Mouse (Mus musculus) right cerebral cortex, postnatal 4 days (tissue): Measurements from ENCODE around the gene Zfp423.

Experiments used
- DNase-seq: peaks from one replicate; pipeline ENCODE4 v3.0.0-alpha.2; 2022

The Zfp423 gene

DNA sequence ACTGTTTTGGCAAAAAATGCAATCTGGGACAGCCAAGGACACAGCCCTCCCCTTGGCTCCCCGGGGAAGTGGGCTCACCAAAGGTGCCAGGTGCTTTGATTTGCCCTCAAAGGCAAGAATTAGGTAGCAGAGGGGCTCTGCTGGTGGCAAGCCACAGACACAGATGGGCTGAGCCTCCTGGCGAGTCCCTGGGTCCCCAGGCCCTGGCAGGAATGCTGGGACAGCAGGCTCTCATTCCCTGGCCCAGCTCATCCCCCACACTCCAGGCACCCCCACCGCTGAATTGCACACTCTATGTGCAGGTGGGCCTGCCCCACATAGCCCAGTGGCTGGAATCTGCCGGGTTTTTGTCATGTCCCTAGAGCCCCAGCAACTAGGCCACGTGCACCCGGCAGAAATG lies 270.2 kb downstream of the Zfp423 start:
- DNase-seq: no peak

DNA sequence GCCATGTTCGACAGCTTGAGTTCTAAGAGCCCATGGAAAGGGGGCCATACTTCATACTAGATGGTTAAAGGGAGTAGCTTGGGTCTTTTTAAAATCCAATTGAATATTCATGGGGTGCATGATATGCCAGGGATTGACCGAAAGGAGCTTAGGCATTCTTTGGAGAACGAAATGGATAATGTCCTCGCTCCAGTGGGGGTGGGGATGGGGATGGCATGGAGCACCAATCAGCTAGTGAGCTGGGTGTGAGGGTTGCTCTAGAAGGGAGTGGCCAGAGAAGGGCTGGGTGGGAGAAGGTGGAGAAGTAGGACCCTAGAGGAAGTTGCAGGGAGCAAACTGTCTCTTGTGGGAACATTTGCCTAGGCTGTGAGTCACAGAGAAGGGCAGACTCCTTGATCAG lies 271.0 kb downstream of the Zfp423 start:
- DNase-seq: no peak

DNA sequence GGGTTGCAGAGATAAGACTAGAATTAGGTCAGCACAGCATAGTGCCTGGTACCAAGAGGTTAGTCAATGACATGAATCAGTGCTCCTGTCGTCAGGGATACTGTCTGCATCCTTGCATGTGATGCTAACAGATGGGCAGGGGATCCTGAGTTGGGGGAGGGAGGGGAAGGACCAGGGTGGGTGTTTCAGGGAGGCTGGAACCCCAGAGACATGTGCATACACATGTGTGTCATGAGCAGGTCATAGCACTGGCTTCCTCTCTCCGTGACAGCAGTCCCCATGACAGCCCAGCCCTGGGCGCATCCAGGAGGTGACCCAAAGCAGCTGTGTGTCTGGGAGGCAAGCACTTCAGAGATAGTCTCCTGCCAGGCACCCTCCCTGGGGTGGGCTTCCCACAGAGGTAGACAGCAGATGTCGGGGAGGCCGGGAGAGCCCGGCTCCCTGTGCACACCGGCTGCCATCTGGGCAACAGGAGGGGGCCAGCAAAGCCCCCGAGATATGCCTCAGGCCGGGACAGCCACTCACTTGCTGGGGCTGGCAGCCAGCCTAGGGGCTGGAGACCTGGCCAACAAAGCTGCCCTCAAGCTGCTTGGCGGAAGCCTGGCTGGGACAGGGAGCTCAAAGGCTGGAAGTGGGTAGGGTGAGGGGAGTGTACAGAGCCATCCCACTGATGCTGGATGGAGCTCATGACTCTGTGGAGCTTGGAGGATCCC lies 272.3 kb downstream of the Zfp423 start:
- DNase-seq: no peak

DNA sequence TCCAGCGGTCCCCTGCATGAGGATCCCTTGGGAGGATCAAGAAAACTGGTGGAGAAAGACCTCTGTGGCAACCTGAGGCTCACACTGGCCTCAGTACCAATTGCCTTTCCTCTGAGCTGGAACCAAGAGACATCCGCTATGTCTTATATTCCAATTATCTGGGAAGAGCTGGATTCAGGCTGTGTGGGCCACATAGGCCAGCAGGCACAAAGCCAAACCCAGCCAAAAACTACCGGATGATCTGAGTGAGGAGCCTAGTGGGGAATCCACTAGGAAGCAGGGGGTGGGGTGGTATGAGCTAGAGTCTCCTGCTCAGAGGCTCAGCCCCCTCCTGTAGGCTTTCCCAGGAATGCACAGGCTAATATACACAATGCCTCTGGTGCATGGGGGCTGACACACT lies 273.4 kb downstream of the Zfp423 start:
- DNase-seq: no peak

DNA sequence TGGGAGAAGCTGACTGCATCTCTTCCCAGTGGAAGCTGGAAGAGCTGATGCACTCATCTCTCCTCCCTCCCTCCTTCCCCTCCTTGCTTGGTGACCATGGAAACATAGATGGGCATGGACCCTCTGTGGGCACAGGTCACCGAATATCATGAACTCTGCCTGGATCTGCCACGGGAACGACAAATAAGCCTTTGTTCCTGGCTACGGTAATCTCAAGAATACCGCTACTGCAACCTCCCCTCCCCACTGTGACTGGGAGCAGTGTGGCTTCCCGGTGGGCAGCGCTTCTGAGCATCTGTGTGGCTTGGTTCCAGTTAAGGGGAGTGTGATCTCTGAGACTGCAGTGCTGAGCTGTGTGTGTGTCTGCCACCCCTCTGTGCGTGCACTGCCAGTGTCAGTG lies 274.0 kb downstream of the Zfp423 start:
- no peak for DNase-seq

DNA sequence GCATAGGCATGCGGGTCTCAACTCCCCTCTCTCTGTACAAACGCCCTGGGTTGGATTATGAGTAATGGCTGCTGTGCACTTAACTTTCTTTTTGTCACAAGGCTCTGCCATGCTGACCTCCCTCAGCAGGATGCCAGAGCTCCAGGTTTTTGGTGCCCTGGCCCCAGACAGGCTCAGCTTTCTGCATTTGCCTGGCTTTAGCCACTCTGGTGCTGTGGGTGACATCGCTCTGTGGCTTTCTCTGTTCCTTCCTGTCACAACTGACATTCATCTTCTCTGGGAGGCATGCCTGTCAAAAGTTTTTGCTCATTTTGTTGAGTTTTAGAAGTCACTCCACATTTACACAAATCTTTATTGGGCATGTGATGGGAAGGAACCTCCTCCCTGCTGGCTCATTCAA lies 277.3 kb downstream of the Zfp423 start:
- no peak for DNase-seq

DNA sequence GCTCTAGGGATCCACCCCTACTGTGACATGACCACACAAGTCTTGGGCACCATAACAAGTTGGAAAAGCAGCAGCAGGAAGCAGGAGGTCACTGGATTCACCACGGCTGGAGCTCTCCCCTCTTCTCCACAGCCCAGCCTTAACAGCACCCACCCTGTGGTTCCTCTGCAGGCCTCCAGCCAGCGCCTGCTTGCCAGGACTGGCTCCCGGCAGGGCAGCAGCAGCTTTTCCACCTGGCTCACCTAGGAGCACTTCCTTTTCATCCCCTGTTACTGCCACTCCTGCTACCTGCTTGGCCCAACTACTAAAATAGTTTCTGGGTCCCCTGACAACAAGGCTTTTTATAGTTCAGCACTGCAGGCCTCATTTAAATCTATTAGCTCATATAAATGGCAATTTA lies 279.4 kb downstream of the Zfp423 start:
- no peak for DNase-seq

DNA sequence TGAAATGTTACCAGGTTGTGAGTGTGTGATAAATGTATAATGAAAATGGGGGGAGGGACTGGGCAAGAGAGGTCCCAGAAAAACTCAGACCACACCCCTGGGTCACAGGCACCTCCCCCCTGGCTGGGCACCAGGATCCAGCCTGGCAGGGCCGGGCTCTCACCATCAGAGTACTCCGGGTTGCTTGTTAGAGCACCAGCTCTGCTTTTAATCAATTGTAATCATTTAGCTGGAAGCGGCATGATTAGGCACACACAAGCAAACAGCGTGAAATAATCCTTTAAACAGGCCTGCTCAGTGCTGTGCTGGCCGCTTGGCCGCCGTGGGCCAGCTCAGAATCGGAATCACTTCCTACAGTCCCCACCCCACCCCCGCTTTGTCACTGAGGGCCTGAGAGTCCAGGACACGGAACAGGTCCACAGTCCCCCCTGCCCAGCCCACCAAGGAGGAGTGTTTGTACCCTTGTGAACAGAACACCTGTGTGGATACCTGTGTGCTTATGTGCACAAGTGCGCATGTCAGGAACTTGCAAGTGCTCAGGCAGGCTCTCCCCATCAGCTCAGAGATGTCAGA lies 279.9 kb downstream of the Zfp423 start:
- no peak for DNase-seq

DNA sequence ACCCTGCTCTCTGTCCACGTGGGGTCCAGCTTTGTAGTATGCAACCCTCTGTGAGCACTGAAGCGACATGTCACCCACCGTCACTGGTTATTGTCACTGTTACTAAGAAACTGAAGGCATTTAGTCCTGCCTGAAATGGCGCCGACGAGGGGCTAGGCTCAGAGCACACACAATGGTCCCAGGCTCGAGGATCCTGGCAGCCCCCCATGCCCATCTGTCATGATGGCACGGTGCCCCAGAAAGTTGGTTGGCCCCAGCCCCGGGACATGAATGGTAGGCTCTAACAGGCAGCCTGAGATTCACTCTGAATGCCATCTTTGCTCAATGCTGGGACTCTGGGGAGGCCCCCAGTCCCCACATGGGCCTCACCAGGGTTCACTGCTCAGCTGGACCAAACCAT lies 284.0 kb downstream of the Zfp423 start:
- DNase-seq: peak; percentile 63

DNA sequence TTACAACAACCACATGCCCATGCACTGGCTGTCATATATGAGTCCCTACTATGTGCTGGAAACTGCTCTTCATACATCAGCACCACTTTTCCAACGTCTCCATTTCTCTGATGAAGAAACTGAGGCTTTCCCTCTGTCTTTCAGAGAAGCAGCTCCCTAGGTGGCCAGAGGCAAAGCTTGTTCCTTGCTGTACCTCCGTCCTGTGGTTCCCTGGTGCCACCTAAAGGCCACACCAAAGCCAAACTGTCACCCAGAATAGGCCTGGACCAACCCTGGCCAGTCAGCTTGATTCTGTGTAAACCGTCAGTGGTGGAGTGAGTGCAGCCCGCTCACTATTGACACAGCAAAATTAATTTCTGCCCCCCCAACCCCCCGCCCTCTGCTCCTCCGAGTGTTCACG lies 285.2 kb downstream of the Zfp423 start:
- DNase-seq: no peak

DNA sequence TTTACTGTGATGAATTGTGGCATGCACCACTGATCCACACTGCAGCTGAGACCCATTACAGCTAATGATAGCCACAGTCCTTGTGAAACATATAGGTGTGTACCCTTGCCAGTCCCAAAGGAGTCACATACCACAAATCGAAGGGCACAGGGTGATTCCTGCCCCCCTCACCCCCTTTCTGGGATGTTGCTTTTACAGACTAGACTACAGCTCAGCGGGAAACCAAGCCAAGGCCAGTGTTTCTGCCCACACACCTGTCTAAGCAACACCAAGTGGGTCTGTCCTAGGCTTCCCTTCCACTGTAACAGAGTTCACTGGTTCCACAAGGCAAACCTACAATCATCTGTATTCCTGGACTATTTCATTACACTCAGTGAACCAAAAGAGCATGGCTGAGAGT lies 287.2 kb downstream of the Zfp423 start:
- no peak for DNase-seq

DNA sequence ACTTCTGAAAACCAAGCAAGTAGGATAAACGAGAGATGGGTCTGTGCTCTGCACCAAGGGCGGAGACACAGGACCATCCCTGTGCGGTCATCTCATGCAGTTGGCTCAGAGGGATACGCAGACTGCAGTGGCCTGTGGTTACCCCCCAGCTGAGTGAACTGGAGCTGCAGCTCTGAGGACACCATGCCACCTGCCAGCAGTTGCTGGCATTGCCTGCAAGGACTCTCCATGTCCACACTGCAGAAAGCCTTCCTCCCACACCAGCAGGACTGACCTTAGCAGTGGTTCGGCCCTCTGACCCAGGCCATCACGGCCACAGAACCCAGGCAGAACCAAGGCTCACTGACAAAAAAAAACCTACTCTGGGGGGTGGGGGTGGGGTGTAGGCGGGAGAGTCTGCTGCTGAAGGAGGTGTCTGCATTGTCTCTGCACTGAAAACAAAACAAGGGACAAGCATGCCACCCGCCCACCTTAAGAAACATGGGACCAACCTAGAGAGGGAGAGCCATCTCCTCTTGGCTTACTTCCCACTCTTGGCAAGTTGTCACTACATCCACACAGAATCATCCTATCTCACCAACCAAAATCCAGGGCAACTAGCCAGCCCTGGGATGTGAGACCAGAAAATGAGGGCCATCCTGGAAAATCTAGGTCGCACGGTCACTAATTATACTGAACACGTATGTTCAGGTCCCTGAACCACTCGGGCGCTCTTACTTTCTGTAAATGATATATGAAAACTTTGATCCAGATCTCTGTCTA lies 288.0 kb downstream of the Zfp423 start:
- no peak for DNase-seq

DNA sequence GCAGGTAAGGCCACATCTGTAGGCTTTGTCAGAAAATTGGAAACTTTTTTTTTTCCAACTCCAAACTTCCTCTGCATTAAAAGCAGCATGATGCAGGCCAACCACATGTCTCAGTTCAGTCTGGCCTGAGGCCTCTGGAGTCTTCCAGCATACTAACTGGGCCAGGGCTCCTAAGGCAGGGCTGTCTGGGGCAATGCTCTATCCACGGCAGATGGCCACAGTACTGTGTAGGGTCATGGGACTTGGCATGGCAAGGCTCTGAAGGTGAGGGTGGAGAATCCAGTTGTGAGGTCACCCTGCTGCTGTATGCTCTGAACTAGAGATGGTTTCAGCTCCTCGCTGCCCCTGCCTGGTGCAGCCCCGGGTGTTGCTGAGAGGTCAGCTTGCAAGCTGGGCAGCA lies 289.2 kb downstream of the Zfp423 start:
- no peak for DNase-seq

DNA sequence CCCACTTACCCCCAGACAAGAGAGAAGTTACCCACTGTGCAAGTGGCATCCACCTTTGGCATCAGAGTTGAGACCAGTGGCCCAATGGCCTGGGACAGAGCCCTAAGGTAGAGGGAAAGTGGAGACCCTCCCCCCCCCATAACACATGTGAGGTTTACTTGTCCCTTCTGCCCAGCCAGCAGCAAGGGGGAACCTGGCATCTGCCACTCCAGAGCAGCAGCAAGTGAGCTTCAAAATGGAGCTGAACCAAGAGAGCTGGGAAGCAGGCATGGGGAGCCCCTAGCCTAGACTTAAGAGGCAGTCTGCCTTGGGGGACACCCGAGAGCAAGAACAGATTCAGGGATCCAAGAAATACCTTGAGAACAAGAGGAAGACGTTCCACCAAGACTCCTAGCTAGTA lies 290.7 kb downstream of the Zfp423 start:
- no peak for DNase-seq

DNA sequence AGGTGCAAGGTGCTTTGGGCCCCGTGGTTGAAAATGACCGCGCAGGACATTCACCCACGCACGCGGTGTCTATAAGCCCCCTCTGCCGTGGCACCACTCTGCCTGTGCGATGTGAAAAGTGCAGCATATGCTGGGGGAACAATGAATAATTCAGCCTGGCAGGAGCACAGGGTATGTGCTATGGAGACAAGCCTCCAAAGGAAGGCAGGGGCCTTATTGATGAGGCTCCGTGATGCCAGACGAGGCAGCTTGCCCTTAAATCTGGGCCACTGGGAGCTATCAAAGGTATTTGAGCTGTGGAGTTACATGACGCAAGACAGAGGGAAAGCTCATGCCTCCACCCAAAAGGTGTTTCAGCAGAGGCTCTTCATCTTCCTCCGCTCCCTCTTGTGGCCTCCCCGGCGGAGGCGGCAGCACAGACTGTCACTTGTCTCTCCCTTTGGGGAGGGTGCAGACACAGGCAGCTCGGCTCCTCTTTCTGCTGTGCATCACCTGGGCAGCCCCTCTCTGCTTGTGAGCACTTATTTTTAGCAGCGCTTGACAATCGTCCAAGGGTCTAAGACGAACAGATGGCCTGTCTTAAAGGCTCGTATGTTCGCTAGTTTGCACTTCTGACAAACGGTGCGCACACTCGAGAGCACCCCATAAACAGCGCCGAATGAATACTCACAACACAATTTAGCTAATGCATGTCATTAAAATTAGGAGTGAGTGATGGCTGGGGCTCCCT lies 291.3 kb downstream of the Zfp423 start:
- no peak for DNase-seq

DNA sequence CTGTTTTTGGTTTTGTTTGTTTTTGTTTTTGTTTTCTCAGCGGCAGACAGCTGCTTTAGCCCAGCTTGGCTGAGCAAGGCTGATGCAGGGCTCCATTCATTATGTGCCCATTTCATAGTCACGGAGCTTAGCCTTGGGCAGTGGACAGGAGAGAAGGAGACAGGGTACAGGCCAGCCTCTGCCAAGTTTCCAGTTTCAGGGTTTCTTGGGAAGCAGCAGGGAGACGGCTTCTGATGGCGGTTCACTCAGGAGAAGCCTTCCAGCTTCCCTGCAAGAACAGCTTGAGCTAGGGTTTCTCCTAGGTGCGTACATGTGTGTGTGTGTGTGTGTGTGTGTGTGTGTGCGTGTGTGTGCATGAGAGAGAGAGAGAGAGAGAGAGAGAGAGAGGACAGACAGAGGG lies 292.1 kb downstream of the Zfp423 start:
- no peak for DNase-seq

DNA sequence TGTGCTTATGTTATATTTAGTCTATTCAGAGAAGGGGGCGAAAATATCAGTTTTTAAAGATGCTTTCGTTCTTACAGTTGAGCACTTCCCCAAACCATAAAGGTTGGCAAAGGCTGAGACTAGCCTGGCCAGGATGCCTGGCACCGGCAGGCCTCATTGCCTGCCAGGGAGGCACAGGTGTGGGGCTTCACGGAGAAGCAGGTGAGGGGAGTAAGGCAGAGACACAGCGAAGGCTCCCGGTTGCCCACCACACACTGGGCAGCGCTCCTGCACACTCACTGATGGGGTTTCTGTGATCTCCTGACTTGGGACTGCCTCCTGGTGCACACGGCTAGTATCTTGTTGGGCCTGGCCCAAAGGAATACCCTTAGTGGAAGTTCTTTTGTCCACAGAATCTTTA lies 294.1 kb downstream of the Zfp423 start:
- no peak for DNase-seq

DNA sequence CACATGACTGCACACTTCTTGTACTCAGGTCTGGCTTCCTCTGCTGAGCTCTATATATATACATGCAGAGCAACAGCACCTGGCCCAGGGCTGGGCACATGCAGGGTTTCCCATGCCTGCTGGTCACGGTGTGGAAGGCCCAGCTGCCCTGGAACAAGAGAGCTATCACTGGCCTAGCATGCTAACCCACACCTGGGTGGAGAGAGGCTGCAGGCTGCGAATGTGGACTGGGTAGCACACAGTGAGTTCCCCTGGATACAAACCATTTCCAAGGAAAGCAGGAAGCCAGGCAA lies 295.2 kb downstream of the Zfp423 start:
- no peak for DNase-seq

DNA sequence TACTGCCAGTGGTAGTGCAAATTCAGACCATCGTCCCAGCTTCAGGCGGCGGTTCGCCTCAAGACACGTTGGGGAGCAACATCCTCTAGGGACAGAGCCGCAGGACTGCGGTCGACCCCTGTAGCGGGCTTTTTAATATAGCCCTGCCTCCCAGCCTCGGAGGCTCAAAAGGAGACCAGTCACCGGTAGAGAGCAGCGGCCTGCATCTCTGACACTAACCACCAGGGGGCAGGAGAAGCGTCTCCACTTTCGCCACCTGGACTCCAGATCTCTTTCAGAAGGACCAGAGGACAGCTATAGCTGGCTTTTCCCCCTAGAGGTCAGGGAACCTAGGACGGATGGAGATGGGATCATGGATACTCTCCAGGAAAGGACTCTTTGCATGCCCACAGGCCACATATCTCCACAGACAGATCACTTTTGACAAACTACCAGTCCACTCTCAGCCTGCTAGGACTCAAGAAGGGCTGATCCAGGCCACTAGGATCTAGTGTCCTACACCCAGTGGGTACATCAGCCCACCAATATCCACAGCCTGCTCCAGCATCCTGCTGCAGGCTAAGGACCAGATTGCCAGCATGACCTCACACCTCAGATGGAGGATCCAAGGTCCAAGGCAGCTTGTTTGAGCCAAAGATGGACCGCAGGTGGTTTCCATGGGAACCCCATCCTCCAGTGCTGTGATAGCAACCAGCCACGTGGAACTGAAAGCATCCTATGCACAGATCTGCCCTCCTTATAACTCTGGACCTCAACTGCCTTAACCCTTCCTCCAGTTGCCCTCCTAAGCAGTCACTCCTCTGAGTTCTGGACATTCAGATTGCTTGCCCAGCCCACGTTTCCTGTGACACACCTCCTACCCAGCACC lies 295.8 kb downstream of the Zfp423 start:
- DNase-seq: peak; percentile 84

DNA sequence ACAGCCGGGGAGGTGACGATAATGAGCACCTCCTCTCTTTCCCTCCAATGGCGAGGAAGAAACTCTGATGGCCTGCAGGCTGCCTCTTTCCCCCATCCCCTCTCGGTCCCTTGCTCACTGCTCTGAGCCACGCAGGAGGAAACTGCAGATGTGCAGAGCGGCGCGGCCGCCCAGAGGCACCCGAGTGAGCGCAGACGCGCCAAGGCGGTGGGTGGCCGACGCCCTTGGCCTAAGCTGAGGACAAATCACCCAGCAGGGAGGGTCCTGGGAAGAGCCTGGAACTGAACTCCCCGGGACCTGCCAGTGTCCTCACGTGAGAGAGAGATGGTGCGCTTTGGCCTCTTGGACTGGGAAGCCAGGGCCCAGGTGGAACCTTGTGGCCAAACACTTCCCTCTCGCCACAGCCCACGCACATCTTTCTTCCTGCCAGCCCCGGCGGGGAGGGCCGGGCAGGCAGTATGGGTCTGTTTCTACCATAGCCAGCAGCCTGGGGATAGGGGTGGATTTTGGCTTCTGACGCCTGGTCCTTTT lies 296.5 kb downstream of the Zfp423 start:
- DNase-seq: peak; percentile 35

DNA sequence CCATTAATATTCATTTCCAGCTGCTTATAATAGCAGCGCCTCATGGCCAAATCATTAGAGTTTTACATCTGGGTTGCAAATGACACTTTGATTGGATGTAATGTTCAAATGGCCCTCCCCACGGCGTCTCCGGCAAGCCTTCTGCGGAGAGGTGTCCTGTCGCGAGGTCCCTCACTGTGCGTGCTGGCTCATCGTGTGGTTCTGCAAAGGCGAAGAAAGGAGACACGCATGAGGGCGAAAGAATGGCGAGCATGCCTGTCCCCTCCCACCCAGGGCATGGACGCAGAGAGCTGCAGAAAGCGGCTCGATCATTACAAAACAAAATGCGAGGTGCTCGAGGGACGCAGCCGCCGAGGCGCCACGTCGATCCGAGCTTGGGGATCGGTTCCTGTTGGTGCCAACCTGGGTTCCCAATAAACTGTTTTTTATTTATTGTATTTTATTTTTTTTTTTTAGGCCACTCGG lies 297.1 kb downstream of the Zfp423 start:
- no peak for DNase-seq
